Mouse (Mus musculus) 3T3-L1 (cell line): Measurements from ENCODE around the gene Creb3l2.
A peak's percentile ranks its signal among the peaks of the same experiment; 100 is the strongest.
"Not testable (repeated sequence)": the region's sequence is repeated elsewhere in the genome, so short reads cannot be mapped to it uniquely, and the experiment has no call there.

ENCODE experiments used
- DNase-seq: peaks from one replicate; pipeline ENCODE4 v3.0.0-alpha.2; 2015; ENCODE audit warnings: low read depth, low spot score

Creb3l2 gene

GRCm38 (mm10) chr6:37409829-37410228, 32.1 kb downstream of the Creb3l2 start:
- no peak for DNase-seq

GRCm38 (mm10) chr6:37407876-37408275, 34.1 kb downstream of the Creb3l2 start:
- DNase-seq: no peak

- no peak for DNase-seq
These were observed 35.0 kb downstream of the Creb3l2 start for GRCm38 (mm10) chr6:37406903-37407302.

GRCm38 (mm10) chr6:37406018-37406417, 35.9 kb downstream of the Creb3l2 start:
- DNase-seq: no peak

- no peak for DNase-seq
These were observed 37.6 kb downstream of the Creb3l2 start for GRCm38 (mm10) chr6:37404325-37404724.

GRCm38 (mm10) chr6:37401928-37402327, 40.0 kb downstream of the Creb3l2 start:
- DNase-seq: no peak

GRCm38 (mm10) chr6:37400866-37401525, 41.0 kb downstream of the Creb3l2 start:
- peak; percentile 48 for DNase-seq

- peak; percentile 15 for DNase-seq
These were observed 41.8 kb downstream of the Creb3l2 start for GRCm38 (mm10) chr6:37400167-37400566.

- peak; percentile 87 for DNase-seq
These were observed 43.0 kb downstream of the Creb3l2 start for GRCm38 (mm10) chr6:37398943-37399342.

GRCm38 (mm10) chr6:37397973-37398372, 44.0 kb downstream of the Creb3l2 start:
- DNase-seq: no peak

GRCm38 (mm10) chr6:37397254-37397653, 44.7 kb downstream of the Creb3l2 start:
- DNase-seq: no peak

GRCm38 (mm10) chr6:37396127-37396526, 45.8 kb downstream of the Creb3l2 start:
- DNase-seq: no peak

- DNase-seq: no peak
These were observed 48.7 kb downstream of the Creb3l2 start for GRCm38 (mm10) chr6:37393263-37393662.

GRCm38 (mm10) chr6:37392262-37392661, 49.7 kb downstream of the Creb3l2 start:
- DNase-seq: no peak

GRCm38 (mm10) chr6:37391313-37391712, 50.6 kb downstream of the Creb3l2 start:
- DNase-seq: peak; percentile 72

GRCm38 (mm10) chr6:37388960-37389359, 53.0 kb downstream of the Creb3l2 start:
- DNase-seq: no peak

GRCm38 (mm10) chr6:37388501-37388900, 53.4 kb downstream of the Creb3l2 start:
- no peak for DNase-seq

GRCm38 (mm10) chr6:37387281-37387680, 54.7 kb downstream of the Creb3l2 start:
- DNase-seq: no peak

GRCm38 (mm10) chr6:37385602-37386285, 56.2 kb downstream of the Creb3l2 start:
- no peak for DNase-seq

GRCm38 (mm10) chr6:37382761-37383160, 59.2 kb downstream of the Creb3l2 start:
- no peak for DNase-seq

- no peak for DNase-seq
These were observed 63.9 kb downstream of the Creb3l2 start for GRCm38 (mm10) chr6:37377836-37378580.

GRCm38 (mm10) chr6:37377387-37377786, 64.6 kb downstream of the Creb3l2 start:
- not testable (repeated sequence) for DNase-seq

- no peak for DNase-seq
These were observed 66.5 kb downstream of the Creb3l2 start for GRCm38 (mm10) chr6:37375452-37375851.
